Mouse (Mus musculus) G1E (cell line): Measurements from ENCODE around the gene Cbfa2t3.

ENCODE experiments used
- CTCF ChIP-seq: IDR thresholded peaks from 2 replicates; pipeline ENCODE4 v1.5.1; 2012; ENCODE audit warnings: low read depth, low read length, inconsistent platforms, mixed read lengths
- GATA1 ChIP-seq: IDR thresholded peaks from 2 replicates; pipeline ENCODE4 v1.6.1; 2012; ENCODE audit warnings: borderline replicate concordance, low read length, inconsistent platforms, mixed read lengths

GRCm38 (mm10) chr8:122726789-122727188 is 27.9 kb upstream of the Cbfa2t3 start:
- TF ChIP-seq CTCF (no peak), GATA1 (no peak)
